Mouse (Mus musculus) thymus, adult 2 months (tissue): ENCODE results near the gene Stra6l. TPM values are rescaled to one million over a fixed set of nuclear protein-coding genes. Genes with fewer than 3 reads are reported as not detected.

Experiments used
- DNase-seq: peaks from one replicate; pipeline ENCODE4 v3.0.0; 2021
- H3K27ac ChIP-seq: fragments of 200-500 bp; 2 replicates; pipeline ENCODE4 v1.5.1; 2012; ENCODE audit warnings: low read length, control low read depth; ENCODE audit not compliant: control insufficient read depth, insufficient read depth
- H3K27me3 ChIP-seq: fragments of 200-500 bp; 2 replicates; pipeline ENCODE4 v1.6.1; 2012; ENCODE audit warnings: mild to moderate bottlenecking, low read length, moderate library complexity, mixed read lengths; ENCODE audit not compliant: control insufficient read depth, insufficient read depth
- H3K36me3 ChIP-seq: fragments of 200-500 bp; 2 replicates; pipeline ENCODE4 v1.6.1; 2012; ENCODE audit warnings: mild to moderate bottlenecking, low read length, moderate library complexity; ENCODE audit not compliant: control insufficient read depth, insufficient read depth
- H3K4me1 ChIP-seq: fragments of 200-500 bp; replicated peaks from 2 replicates; pipeline ENCODE4 v1.6.1; 2012; ENCODE audit warnings: low read length; ENCODE audit not compliant: control insufficient read depth, insufficient read depth
- H3K4me3 ChIP-seq: fragments of 200-500 bp; 2 replicates; pipeline ENCODE4 v1.5.1; 2012; ENCODE audit warnings: mild to moderate bottlenecking, low read length, control low read depth, moderate library complexity; ENCODE audit not compliant: control insufficient read depth, insufficient read depth
- CTCF ChIP-seq: fragments of 200-500 bp; IDR thresholded peaks from 2 replicates; pipeline ENCODE4 v1.5.1; 2012; ENCODE audit warnings: mild to moderate bottlenecking, control low read depth, low read length, moderate library complexity, borderline replicate concordance; ENCODE audit not compliant: control insufficient read depth, poor library complexity, insufficient read depth; ENCODE audit errors: extremely low read depth
- POLR2A ChIP-seq: fragments of 200-500 bp; IDR thresholded peaks from 2 replicates; pipeline ENCODE4 v1.6.1; 2012; ENCODE audit warnings: mild to moderate bottlenecking, low read length, control low read depth, moderate library complexity; ENCODE audit not compliant: control insufficient read depth, poor library complexity, insufficient read depth; ENCODE audit errors: extremely low read depth
- WGBS: fragments of 180-500 bp; shearing (Covaris S2); methylation state at CpG from one replicate; pipeline ENCODE4 v1.1.7; 2018; 5-methylcytosine and 5-hydroxymethylcytosine counted together
- polyA plus RNA-seq: library from polyadenylated mRNA; depleted of rRNA; stranded (reverse); fragments of >200 nt; gene quantifications from 2 replicates; pipeline ENCODE4 v1.2.3, GENCODE M21; 2012

Gene Stra6l
- polyA plus RNA-seq, 1 experiment: 1.7 TPM

DNA sequence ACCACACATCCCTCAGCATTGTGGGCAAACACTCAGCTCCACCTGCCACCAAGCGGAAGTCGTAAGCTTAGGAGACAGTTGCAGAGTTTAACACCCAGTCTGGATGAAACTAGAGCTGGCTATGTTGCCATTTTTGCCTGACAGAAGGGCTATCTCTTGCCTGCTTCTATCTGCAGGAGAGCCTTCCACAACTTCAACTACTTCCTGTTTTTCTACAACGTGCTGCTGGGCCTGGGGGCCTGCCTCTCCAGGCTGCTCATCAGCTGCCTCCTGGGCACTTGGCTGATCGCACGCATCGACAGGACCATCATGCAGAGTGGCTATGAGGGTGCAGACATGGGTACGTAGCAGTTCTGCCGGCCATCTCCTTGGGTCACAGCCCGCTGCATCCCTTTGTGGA is 34.1 kb downstream of the Stra6l start:
- Histone ChIP-seq H3K36me3 (no peaks in the 10 kb centered on the region), H3K4me1 (peaks cover 11% of the 10 kb centered on the region; the same call in 1 of the 2 replicates), H3K27ac (no peak overlapping the region), H3K4me3 (no peak overlapping the region), H3K27me3 (no peaks in the 10 kb centered on the region)
- TF ChIP-seq CTCF: no peak
- 0 out of 2 replicates have a peak, but pooled peaks have one; percentile 13 for TF ChIP-seq POLR2A
- WGBS: 61% methylated on average over 9 of the region's 9 CpGs
- no peak for DNase-seq

DNA sequence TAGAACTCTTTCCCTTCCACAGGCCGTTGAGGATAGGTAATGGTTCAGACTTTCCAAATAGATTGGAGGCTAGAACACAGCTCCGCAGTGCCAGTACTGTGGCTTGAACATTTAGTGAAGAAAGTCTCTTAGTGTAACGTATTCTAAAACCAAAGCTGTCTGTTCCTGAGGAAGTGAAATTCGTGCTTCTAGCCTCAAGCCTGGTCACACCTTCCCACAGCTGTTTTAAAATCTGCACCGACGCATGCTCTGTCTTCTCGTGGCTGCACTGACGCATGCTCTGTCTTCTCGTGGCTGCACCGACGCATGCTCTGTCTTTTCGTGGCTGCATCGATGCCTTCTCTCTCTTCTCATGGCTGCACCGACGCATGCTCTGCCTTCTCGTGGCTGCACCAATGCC is 34.8 kb downstream of the Stra6l start:
- no peak for TF ChIP-seq POLR2A
- TF ChIP-seq CTCF: no peak
- Histone ChIP-seq H3K4me1 (peaks cover 11% of the 10 kb centered on the region; the same call in 1 of the 2 replicates), H3K4me3 (no peak overlapping the region), H3K36me3 (no peaks in the 10 kb centered on the region), H3K27ac (no peak overlapping the region), H3K27me3 (no peaks in the 10 kb centered on the region)
- DNase-seq: no peak
- WGBS: 35% methylated on average over 16 of the region's 16 CpGs

DNA sequence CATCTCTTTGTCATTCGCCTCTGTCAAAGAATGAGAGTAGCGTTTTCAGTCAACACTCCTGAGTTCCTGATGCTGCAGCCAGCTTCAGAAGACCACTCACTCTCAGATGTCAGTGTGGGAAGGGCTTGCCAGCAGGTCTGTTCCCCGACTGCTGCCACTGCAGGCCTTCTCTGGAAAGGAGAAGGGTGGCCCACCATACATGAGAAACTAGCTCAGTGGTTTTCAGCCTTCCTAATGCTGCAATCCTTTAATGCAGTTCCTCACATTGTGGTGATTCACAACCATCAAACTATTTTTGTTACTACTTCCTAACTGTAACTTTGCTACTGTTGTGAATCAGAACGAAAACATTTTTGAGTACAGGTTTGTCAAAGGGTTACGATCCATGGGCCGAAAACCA is 41.0 kb downstream of the Stra6l start:
- DNase-seq: no peak
- Histone ChIP-seq H3K27me3 (no peaks in the 10 kb centered on the region), H3K36me3 (no peaks in the 10 kb centered on the region), H3K4me3 (no peak overlapping the region), H3K27ac (no peak overlapping the region), H3K4me1 (peaks cover 6% of the 10 kb centered on the region)
- TF ChIP-seq CTCF (no peak), POLR2A (no peak)
- 71% methylated on average over 6 of the region's 6 CpGs for WGBS

DNA sequence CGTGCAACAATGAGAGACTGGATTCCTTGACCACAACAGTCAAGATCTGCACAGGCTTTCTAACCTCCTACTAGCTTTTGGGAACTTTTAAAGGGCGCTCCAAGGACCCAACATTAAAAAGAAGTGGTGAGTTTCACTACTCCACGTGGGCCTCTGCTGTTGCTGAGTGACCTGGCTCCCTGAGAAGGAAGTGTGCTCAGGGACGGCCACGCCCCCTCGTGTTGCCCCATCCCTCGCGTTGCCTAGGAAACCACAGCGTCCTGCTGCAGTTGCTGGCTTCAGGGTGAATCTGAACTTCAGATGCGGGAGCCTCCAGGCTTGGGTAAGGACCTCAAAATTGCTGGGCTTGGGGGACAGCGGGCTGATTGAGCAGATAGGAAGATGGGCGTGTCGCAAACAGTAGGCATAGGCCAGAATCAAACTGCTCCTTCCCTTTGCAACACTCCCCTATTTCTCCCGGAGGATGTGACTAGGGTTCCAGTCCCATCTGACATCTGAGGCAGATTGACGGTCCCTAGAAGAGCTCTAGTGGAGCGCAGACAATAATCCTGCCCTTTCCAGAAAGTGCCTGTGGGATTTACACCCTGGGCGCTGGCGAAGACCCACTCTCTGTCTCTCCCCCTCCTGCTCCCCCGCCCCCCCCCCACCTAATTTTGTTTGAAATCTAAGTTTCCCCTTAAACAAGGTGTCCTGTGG is 41.8 kb downstream of the Stra6l start, which contains the start of gene Ccdc180:
Ccdc180 (plus strand) TSS at position 238 of the 696 bp plus-strand sequence.
- Histone ChIP-seq H3K27me3 (no peaks in the 10 kb centered on the region), H3K27ac (no peak within 1 kb of the TSS), H3K4me3 (no peak within 1 kb of the TSS), H3K36me3 (no peaks in the 10 kb centered on the region), H3K4me1 (peaks cover 6% of the 10 kb centered on the region)
- peak; percentile 60 for DNase-seq
- WGBS: 22% methylated on average over 19 of the region's 19 CpGs
- TF ChIP-seq POLR2A (no peak), CTCF (no peak)

DNA sequence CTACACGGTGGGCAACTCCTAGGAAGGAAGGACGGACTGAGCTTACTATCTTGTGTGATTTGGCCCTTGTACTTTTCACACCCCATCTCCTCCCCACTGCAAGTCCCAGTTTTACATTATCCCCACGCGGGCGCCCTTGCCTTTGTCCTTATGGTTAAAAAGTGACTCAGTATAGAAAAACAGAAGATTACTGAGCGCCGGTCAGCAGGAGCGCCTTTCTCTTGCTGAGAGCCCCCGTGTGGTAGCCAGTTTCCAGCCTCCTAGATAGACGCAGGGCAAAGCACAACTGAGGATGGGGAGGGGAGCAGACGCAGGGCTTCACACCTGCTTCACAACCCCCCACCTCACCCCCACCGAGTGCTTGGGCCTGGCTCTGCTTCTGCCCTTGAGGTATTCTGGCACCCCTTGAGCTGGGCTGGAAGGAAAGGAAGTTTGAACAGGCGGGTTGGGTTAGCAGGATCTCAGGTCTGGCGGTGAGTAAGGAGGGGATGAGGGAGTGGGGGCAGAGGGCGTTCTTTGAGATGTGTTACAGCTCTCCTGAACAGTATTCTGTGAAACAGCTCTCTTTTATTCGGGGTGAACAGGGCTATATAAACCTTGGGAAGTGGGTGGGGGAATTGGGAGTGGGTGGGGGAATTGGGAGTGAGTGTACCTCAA is 48.1 kb downstream of the Stra6l start:
- no peak overlapping the region for H3K4me3 ChIP-seq
- H3K36me3 ChIP-seq: no peaks in the 10 kb centered on the region
- H3K4me1 ChIP-seq: no peaks in the 10 kb centered on the region
- H3K27me3 ChIP-seq: no peaks in the 10 kb centered on the region
- 58% methylated on average over 16 of the region's 16 CpGs for WGBS
- H3K27ac ChIP-seq: no peak overlapping the region
- DNase-seq: no peak
- TF ChIP-seq CTCF: no peak
- no peak for TF ChIP-seq POLR2A

DNA sequence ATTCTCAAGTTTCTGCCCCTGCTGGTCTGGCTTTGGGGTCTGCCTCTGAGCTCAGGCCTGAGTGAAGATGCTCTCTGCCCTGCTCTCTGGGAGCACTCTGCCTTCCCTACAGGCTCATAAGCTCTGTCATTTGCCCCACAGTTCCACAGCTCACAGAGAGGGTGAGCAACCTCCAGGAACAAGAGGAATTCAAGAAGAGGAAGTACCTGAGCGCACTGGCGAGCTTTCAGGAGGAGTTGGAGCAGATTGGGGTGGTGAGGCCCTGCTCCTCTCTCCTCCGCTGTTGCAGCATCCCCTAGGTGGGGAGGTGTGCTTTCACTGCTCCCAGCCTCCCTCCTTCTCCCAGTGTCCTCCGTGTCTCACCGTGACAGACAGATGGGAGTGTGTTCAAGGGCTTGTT is 49.9 kb downstream of the Stra6l start:
- Histone ChIP-seq H3K4me1 (no peaks in the 10 kb centered on the region), H3K27me3 (no peaks in the 10 kb centered on the region), H3K36me3 (no peaks in the 10 kb centered on the region), H3K27ac (no peak overlapping the region), H3K4me3 (no peak overlapping the region)
- DNase-seq: no peak
- TF ChIP-seq POLR2A (no peak), CTCF (no peak)
- 25% methylated on average over 5 of the region's 5 CpGs for WGBS
